Mouse (Mus musculus) urinary bladder, adult 2 months (tissue): ENCODE measurements around the gene Smad1. TPM values are rescaled to one million over a fixed set of nuclear protein-coding genes. Genes with fewer than 3 reads are reported as not detected.

Experiments used
- DNase-seq: peaks from one replicate; pipeline ENCODE4 v3.0.0; 2022; ENCODE audit warnings: low spot score
- polyA plus RNA-seq: library from polyadenylated mRNA; depleted of rRNA; stranded (reverse); fragments of >200 nt; gene quantifications from 2 replicates; pipeline ENCODE4 v1.2.3, GENCODE M21; 2012

Gene Smad1
- polyA plus RNA-seq, 1 experiment, result 32.6 TPM

DNA sequence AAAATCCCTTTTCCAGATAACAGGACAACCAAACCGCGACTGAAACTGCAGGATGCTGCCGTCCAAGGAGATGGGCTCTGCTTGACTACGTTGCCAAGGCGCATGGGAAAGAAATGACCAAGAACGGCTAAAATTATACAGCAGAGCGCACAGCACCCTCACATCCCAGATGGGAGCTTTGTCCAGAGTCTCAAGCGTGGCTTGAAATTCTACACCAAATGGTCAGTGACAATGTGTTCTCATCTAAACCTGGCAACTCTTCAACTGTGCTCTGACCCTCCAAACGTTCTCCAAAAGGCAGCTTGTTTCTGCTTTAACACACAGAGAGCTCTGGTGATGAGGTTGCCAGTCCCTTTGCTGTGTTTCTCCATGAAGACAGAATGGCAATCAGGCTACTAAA is 39.0 kb downstream of the Smad1 start:
- DNase-seq, result no peak

DNA sequence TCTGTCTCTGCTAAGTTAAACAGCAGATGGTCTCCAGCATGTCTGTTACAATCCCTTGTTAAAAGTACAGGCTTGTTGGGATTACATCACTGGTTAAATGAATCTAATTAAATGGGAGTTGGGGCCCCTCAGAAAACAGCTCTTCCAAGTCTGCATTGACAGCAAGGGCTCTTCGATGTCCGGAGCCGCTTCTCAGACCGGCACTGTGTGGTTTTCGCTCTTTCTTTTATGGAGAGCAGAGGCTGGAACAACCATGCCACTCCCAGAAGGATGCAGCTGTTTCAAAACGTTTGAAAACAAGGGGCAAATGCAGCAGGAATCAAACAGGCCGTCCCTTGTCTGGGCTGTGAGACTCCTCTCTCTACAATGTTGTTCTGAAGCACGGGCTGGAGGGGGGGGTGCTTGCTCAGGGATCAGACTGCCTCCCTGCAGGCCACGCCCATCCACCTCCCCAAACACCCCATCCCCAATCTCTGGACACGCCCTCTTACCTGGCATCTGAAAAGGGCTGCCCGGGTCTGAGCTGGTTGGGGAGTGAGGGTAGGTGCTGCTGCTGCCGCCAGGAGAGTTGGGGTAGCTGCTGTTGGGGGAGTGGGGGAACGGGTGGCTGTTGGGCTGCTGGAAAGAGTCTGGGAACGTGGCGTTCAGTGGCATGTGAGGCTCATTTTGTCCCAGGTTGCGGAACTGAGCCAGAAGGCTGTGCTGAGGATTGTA is 43.4 kb downstream of the Smad1 start:
- DNase-seq, result no peak

DNA sequence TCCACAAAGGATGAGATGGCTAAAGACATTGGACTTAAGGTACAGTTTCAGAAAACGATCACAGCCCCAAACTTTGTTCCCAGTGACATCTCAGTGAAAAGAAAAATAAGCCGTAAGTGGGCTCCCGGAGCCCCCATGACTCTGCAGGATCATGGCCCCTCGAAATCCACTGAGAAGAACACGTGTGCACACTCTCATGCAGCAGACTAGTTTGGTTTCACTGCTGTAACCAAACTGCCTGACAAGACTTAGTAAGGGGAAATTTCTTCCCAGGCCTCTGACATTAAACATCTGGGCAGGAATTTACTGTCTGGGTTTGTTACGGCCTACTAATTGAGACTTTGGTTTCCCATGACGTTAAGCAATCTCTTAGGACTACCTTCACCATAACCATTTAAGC is 45.3 kb downstream of the Smad1 start:
- DNase-seq, result no peak

DNA sequence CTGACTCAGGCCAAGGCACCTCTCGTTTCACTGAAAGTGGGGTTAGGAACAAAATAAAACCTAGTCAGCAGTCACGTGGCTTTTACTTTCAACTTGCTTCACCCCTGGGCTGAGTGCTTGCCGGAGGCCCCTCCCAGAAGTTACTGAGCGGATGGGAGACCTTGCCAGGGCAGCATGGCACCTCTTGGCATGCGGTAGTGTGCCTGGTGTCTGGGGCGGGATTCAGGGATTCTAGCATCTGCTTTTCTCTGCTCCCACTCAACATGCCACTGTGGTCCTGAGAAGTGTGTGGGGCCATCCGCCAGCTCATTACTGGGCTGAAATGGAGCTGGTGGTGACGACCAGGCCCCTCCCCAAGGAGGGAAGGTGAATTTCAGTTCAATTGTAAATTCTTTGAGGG is 47.4 kb downstream of the Smad1 start:
- DNase-seq, result no peak

DNA sequence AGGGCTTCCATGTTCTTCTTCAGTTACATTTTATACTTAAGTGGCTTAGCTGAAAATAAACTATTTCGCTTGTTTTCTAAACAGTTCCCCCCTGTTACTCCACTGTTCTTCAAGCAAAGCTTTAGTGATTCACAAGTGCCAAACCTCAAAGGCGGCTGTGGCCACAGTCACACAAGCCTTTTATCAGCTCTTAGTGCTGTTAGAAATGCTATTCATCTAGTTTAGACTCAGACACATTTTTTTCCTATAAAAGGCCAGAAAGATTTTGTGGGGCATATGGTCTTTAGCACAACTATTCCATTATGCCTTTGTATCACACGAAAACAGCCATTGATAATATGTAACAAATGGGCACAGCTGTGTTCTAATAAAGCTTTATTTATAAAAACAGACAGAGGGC is 48.5 kb downstream of the Smad1 start:
- DNase-seq, result no peak

- no peak for DNase-seq
Observed at GRCm38 (mm10) chr8:79350094-79350593, 49.2 kb downstream of the Smad1 start.

DNA sequence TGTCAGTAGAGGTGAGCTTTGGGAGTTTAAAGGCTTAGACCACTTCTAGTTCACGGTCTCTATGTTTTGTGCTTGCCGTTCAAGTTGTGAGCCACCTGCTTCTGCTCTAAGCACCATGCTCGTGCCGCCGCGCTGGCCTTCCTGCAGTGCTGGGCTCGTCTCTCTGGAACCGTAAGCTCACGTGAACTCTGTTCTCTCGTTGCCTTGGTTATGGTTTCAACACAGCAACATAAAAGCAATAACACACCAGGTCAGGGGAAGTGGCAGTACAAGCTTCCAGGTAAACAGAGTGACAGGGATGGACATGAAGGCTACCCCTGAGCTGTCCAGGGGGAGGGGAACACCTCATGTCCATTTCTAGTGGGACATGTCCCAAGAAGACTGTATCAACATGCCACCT is 52.9 kb downstream of the Smad1 start:
- DNase-seq, result no peak

DNA sequence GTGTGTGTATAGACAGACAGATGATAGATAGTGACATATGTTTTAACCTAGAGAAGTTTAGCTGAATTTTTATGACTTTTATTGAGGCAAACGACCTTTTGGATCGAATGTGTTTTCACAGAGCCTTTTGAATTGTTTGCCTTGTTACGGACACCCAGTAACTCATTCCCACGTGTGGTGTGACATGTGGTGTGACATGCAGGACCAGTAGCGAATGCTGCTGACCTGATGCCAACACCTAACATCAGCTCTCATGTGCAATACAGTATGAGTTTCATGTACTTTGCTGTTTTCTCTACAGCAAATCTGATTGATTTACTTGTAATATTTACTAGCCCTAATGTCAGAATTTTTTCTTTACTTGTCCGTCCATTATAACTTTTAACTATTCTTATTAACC is 53.5 kb downstream of the Smad1 start:
- no peak for DNase-seq

- no peak for DNase-seq
Observed at GRCm38 (mm10) chr8:79341236-79341635, 58.1 kb downstream of the Smad1 start.

DNA sequence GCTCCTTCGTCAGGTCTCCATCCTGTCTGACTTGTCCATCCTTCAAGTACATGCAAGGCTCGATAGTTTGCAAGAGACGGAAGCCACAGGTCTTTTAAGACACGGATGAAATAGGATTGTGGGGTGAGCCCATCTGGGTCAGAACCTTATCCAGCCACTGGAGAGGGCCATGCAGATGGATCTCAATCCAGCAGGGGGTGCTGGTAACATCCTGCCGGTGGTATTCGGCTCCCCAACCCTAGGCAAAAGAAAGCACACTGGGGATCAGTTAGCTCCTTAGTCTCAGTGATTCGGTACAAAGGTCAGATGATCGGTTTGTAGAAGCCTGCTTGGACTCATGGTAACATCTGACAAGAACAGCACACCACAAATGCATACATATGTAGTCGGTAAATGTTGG is 59.8 kb downstream of the Smad1 start:
- no peak for DNase-seq

GRCm38 (mm10) chr8:79338619-79339018 is 60.7 kb downstream of the Smad1 start:
- DNase-seq, result no peak

DNA sequence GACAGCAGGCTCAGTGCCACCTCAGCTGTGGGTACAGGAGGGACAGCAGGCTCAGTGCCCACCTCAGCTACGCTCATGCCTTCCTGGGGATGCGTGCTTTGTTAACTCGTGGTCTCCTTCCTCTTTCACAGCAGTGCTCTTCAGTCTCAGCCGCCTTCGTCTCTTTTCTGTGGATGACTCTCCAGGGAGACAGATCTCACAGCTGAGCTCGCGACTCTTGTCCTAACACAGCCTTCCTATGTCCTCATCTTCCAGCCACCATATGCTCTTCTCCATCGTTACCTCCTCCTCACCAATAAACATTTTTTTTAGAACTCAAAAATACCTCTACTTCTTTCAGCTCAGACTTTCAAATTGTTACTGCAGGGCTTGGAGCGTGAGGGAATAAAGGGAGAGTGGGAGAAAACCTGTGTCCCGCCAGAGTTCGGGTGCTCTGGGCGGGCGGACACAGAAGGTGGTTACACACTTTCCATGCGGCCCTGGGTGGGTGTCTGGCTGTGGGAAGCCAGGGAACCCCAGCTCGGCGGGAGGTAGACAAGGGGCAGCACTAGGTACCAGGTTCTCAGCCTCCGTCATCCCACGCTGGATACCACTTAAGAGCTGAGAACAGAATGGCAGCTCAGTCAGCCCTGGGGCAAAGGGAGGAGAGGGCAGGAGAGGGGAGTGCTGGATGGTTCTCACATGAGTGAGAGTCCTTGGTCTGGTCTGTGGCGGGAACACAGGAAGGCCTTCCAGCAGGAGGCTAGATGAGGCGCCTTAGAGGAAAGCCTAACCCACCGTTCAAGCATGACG is 67.0 kb downstream of the Smad1 start:
- DNase-seq, result no peak

DNA sequence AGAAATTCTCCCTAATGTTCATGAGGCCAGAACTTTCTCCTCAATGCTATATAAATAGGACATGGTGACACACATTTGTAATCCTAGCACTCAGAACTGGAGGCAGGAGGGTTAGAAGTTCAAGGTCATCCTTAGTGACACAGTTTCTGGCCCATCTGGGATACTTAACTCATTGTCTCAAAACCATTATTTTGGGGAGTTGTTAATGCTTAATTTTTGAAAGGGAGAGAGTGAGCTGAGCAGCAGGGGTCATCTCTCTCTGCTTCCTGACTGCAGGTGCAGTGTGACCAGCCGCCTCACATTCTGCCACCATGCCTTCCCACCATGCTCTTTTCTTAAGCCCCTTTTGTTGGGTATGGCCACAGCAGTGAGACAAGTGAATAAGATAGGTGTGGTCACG is 67.7 kb downstream of the Smad1 start:
- DNase-seq, result no peak

DNA sequence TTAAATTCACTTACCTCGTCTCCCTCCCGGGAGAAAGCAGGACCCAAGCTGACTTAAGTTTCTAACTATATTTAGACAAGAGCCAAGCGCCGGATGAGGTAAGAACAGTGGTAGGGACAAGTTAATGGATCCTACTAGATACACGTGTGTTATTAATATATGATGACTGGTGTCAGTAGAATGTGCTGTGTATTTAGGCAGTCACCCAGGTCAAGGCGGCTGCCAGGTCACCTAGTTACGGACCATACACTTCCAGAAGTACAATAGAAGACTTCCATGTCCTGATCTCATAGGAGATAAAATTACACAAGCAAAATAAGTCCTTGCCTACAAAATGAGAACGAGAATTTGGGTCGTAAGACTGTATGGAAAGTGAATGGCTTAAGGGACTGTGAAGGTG is 68.3 kb downstream of the Smad1 start:
- DNase-seq, result no peak

DNA sequence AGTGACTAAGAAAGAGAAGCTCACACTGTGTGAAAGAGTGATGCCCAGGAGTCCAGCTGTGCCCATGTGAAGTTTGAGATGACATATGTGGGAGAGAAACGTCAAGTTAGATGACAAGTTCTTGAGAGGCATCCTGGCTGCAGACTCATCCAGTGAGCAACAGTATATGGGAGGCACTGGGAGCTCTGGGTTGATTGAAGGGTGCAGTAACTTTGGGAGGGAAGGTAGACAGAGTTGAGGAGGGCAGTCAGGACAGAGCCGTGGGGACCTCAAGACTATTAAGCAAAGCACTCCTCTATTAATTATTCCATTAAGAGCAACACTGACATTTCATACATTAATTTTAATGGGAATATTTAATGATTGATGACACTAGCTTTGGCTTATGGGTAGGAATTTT is 69.6 kb downstream of the Smad1 start:
- DNase-seq, result no peak

DNA sequence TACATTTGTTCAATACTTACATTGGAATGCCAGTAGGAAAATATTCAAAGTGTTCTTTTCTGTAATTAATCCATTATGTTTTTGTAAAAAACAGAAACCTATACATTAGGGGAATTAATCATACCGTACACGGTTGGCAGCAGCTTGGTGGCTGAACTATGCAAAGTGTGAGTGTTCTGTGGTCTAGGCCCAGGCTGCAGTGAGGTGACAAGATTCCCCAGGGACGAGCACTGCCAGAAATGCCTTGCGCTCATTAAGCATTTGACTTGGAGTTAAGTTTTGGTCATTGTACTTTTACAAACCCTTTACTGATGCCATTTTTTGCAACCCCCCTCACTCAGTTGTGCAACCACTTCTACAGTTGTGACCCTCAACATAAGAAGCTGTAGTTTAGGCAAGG is 70.1 kb downstream of the Smad1 start:
- DNase-seq, result no peak

GRCm38 (mm10) chr8:79325510-79325909 is 73.8 kb downstream of the Smad1 start:
- no peak for DNase-seq

DNA sequence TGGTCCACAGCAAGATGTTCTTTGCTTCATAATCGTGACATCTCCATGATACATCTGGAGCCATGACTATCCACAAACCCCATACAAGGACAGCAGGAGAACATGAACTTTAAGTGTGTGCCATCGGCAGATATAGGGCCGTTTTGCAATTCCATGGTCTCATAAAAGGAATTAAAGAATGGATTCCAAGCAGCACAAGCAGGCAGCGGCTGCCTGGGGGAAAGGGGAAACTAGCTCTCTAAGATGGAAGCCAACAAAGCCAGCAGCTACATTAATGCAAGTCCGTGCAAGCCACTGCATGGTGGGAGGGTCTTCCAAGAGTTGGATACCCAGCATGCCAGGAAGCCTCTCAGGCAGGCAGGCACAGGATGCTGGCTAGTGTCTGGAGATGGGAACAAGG is 74.4 kb downstream of the Smad1 start:
- DNase-seq, result no peak

- DNase-seq, result no peak
Observed at GRCm38 (mm10) chr8:79324036-79324435, 75.3 kb downstream of the Smad1 start.

GRCm38 (mm10) chr8:79323121-79323520 is 76.2 kb downstream of the Smad1 start:
- no peak for DNase-seq

- DNase-seq, result no peak
Observed at GRCm38 (mm10) chr8:79310801-79311200, 88.5 kb downstream of the Smad1 start.

- no peak for DNase-seq
Observed at GRCm38 (mm10) chr8:79305941-79306340, 93.4 kb downstream of the Smad1 start.

- DNase-seq, result no peak
Observed at GRCm38 (mm10) chr8:79301548-79301947, 97.8 kb downstream of the Smad1 start.
